Mouse (Mus musculus) liver, adult (tissue): ENCODE measurements around the gene Ihh.

ENCODE experiments used
- GATA4 ChIP-seq: IDR thresholded peaks from 2 replicates; pipeline ENCODE4 v1.6.1; 2014; ENCODE audit warnings: mild to moderate bottlenecking, low read length; ENCODE audit not compliant: insufficient replicate concordance

Ihh gene

DNA sequence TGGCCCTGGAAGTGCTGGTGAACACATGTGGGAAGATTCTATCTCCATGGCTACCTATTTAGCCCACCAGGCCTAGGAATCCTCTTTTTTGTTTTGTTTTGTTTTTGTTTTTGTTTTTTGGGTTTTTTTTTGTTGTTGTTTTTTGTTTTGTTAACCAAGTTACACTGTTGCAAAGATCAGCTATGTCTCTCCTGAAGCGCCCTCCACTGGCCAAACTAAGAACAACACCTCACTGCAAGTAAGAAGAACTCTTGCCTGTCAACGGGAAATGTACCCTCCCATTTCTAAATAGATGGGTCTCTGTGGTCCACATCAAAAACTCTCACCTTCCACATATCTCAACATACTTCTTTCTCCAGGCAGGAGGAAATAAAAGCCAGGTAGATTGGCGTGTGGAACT lies 49.8 kb downstream of the Ihh start:
- TF ChIP-seq GATA4, result no peak

DNA sequence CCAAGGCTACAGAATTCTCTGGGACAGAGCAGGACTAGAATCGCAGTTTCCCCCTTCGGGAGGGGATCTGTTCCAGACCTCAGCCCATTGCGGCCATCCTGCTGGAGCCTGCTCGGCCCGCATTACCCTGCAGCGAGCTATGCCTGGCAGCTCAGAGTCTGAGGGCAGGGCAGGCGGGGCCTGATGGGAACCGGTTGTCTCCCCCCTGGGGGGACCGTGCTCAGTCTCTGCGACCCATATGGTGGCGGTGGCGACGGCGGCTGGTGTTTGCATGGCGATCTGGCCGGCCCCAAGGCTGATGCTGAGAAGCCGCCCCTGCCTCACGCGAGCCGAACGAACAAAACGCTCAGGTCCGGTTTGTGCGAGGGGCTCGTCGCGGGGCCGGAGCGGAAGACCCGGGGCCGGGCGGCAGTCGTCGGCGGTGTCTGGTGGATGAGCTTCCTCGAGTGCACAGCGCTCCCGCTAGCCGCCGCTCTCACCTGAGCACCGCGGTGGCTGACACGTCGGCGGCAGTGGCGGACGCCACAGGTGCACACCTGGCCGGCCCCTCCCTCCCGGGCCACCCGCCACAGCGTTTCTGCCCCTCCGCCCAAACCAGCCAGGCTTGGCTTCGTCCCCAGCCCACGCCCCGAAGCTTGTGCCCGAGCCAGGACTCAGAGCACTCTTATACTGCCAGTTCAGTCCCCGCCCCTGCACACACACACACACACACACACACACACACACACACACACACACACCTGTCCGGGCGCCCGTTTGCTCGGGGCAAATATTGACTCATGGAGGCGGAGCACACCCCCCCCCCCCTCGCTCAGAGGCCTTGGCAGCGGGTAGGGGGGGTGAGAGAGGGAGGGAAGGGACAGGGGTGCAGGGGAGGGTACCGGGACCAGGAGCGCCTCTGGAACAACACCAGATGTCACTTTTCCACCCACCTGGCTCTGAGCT lies 50.9 kb downstream of the Ihh start:
- TF ChIP-seq GATA4, result no peak

- no peak for TF ChIP-seq GATA4
Measured at GRCm38 (mm10) chr1:74898656-74899431, 52.6 kb downstream of the Ihh start.

DNA sequence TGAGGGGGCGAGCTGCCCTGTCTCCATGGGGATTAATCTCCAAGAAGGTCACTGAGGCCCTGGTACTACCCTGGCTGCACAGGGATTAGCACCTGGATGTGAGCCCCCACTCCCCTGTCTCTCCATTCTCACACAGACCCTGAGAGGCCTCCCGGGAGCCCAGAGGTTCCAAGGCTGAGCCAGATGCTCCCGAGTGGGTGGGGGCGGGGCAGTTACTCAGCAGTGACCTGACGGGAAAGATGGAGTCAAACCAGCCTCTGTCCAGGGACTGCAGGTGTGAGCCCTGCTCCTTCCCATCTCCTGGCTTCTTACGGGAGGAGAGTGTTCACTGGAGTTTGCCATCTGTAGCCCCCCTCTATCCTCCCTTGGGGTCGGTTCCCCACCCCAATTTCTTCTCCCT lies 53.5 kb downstream of the Ihh start:
- TF ChIP-seq GATA4, result no peak
